Comparison of ENCODE assay signal across 22 mouse cellular contexts in the genomic region with DNA sequence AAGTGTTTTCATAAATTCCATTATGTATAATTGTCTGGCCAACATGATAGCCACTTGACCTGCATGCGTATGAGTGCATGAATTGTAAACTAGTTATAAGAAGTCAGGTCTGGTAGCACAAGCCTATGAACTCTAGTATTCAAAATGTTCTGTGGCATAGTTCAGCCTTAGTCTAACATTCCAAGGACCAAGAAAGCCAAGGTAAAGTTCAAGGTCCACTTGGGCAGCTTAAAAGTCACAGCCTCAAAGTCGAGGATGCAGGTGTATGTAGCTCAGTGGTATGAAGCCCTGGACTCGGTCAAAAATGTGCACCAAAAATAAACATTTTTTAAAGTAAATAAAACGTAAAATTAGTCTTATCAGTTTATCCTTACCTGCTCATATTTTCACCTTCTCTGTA. TPM values are rescaled to one million over a fixed set of nuclear protein-coding genes. Genes with fewer than 3 reads are reported as not detected.
"Had no signal": no experiment of that assay in that cellular context is flagged by ENCODE, and none has a peak within 500 bp of the region (broad histone marks: within the 10 kb centered on the region; RNA-seq: fewer than 3 reads in every experiment).

No protein-coding gene starts in this region.

- H3K9me3 ChIP-seq: midbrain, embryonic 10.5 days; midbrain, embryonic 12.5 days; neural tube, embryonic 13.5 days; neural tube, embryonic 15.5 days had no signal

- ATAC-seq: midbrain, embryonic 16.5 days had no signal

- H3K4me2 ChIP-seq: midbrain, embryonic 12.5 days; neural tube, embryonic 13.5 days; neural tube, embryonic 15.5 days had no signal

- H3K27ac ChIP-seq: midbrain, embryonic 10.5 days; midbrain, embryonic 12.5 days; neural tube, embryonic 13.5 days; neural tube, embryonic 15.5 days had no signal

- H3K36me3 ChIP-seq: midbrain, embryonic 10.5 days; midbrain, embryonic 12.5 days; neural tube, embryonic 13.5 days; neural tube, embryonic 15.5 days had no signal

- H3K9ac ChIP-seq: lung, embryonic 14.5 days; midbrain, embryonic 12.5 days; neural tube, embryonic 13.5 days; neural tube, embryonic 15.5 days had no signal

- H3K4me3 ChIP-seq: midbrain, embryonic 10.5 days; midbrain, embryonic 12.5 days; myocyte; neural tube, embryonic 13.5 days; neural tube, embryonic 15.5 days had no signal

- H3K27me3 ChIP-seq: midbrain, embryonic 12.5 days; neural tube, embryonic 13.5 days; neural tube, embryonic 15.5 days had no signal

- DNase-seq: lung, adult 18-20 months; retina, postnatal 1 day; right cerebral cortex, adult 18-20 months; right cerebral cortex, postnatal 25 days; right cerebral cortex, postnatal 4 days; spleen, adult 18-20 months; thymus, adult 18-20 months; thymus, postnatal 14 days; thymus, postnatal 36 days had no signal

RNA-seq across cellular contexts. Expression of a gene that starts 10.0 kb away (rescaled TPM):
- polyA plus RNA-seq: lung, embryonic 14.5 days; lung, embryonic 16.5 days; midbrain, embryonic 10.5 days; midbrain, embryonic 12.5 days; midbrain, embryonic 14.5 days; midbrain, embryonic 16.5 days; myocyte; neural tube, embryonic 11.5 days; neural tube, embryonic 13.5 days; neural tube, embryonic 15.5 days; small intestine, adult 2 months; stomach, embryonic 14.5 days; thymus, postnatal 0 days had no signal
